Mouse (Mus musculus) heart, adult 11 months (tissue): ENCODE results near the gene Zfp963.

Experiments used
- DNase-seq: peaks from one replicate; pipeline ENCODE4 v3.0.0; 2022

The Zfp963 gene

DNA sequence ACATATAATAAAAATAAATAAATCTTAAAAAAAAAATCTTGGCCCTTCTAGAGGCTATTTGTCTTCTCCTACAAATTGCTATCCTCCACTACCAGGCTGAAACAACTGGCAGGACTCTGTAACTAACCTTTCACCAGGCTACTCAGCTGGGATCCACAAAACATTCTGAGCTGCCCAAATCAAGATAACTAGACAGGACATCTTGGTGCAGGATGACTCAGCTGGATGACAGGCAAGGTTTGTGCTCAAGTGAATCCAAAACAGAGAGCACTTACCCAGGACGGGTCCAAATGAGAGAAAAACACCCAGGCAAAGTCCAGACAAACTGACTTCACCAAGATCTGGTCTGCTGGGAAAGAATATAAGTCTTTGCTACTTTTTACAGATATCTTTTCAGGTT, 14.3 kb downstream of the Zfp963 start:
- no peak for DNase-seq

DNA sequence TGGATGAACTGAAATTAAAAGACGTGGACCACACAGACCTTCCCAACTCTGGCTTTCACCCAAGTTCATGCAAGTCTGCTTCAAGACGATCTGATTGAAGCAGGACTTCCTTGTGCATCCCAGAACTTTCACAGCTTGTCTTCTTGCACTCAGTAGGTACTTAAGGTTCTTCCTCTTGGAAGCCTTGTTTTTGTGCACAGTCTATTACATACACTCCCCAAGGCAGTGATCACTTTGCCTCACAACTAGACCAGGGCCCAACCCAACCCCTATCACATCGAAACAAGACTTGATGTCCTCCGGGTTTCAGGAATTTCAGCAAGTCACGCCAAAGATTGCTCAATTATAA, 32.6 kb downstream of the Zfp963 start:
- no peak for DNase-seq

DNA sequence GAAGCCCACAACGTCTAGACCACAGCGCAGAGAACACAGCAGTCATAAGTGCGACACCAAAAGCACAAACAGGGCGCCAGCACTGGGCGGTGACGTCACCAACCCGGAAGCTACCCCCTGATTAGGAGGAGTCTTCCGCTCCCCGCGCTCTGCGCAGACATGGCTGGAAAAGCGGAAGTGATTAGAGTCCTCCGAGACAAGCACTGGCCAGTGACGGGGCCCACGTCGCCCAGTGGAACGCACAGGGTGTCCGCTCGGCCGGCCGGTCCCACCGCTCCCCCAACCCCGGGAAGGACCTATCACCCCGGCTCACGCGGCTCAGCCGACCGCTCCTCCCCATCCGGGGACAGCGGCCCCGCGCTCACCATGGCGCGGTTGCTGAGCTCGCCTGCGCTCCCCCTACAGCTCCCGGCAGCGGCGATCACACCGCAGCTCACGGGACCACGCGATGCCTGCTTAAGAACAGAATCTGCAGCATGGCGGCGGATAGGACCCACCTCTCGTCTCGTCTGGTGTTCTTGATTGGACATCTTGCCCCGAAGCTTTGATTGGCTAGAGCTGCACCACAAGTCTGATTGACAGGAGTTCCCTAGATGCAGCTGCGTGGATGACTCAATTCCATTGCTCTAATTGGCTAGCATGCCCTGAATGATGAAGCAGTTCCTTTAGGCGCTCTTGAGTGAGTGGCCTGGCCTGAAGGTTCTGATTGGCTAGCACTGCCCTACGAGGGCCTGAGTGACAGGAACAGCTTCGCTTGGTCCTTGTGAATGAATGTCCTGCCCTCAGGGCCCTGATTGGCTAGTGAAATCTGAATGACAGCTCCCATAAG, 33.2 kb downstream of the Zfp963 start:
- peak; percentile 100 for DNase-seq

DNA sequence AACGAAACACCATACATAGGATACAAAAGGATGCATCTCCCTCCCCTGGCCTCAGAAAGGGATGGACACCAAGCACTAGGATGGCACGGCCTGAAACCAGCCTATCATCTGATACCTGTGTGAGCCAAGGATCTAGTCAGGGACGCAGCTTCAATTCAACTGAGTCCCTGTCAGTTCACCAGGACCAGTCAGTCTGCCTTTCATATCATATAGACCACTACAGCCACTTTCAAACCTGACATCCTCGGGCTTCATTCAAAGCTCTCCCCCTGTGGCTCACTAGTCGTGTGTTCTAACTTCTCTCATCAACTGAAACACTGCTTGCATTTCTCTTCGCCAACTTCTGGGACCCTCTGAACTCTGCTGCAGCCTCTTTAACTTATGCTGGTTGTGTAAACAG, 34.4 kb downstream of the Zfp963 start:
- DNase-seq: peak; percentile 88

DNA sequence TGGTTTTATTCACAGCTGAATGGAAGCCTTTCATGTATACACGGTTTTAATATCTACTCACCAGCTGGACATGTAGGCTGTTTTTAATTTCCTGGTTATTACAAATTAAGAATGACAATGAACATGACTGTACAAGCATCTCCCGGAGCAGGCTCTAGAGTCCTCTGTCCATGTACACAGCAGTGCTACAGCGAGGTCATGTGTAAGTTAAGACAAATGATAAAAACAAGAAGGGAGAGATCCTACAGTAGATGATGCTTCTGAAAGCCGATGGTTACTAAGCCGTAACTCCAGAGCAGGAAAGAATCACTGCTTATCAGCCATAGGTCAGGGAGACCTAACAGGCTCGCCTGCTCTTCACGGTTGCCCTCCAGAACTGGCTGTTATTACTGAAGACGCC, 36.3 kb downstream of the Zfp963 start:
- peak; percentile 58 for DNase-seq

DNA sequence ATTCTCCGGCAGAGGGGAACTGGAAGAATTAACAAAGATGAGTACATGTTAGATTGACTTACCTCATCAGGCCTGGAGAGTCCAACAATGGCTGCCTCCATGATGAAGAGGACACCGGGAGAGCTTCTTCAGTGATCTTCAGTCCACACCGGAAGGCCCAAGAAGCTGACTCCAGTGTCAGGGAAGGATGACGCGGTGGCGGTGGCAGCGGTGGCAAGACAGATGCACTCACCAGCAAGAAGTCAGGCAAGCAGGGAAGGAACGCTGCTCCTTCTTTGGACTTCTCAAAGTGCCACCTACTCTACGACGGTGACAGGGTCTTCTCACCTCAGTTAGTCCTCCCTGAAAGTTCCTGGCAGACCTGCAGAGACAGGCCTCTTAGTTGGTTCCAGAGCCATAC, 39.1 kb downstream of the Zfp963 start, which contains the start of gene Zfp869:
Gene Zfp869 (minus strand): TSS at position 101 of the 400 bp plus-strand sequence.
- DNase-seq: peak; percentile 41

DNA sequence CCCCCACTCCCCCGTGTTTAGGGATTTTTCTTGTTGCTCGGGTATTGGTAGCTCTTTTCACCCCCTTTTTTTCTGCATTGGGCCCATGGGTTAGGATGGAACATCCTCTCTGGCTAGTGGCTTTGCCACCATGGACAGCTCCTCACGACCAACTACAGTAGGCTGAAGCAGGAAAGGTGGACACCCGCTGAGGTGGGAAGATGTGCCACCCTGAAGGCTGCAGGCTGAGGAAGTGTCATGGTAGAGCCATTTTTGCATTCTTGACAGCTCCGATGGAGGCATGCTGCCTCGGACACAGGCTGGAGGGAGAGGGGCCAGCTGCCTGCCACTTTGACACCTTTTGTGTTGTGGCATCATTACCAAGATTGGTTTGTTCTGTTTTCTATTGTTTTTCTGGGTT, 48.0 kb downstream of the Zfp963 start:
- DNase-seq: peak; percentile 71
